Mouse (Mus musculus): ENCODE results near the gene Pstk. TPM values are rescaled to one million over a fixed set of nuclear protein-coding genes. Genes with fewer than 3 reads are reported as not detected.
"Not testable (repeated sequence)": the region's sequence is repeated elsewhere in the genome, so short reads cannot be mapped to it uniquely, and the experiment has no call there.

The Pstk gene
- total RNA-seq (2021) (10 to 100 TPM; 21.3 to 26.2 TPM), polyA plus RNA-seq (2012; rRNA removed) (71.2 and 91.3 TPM in 2 replicates)
- long read RNA-seq, full-length matches to known transcripts, result 4 of 7 reads
- long read RNA-seq, partial matches to known transcripts, result 1 of 7 reads
- long read RNA-seq, other reads (novel, unspliced or antisense), result 2 of 7 reads

DNA sequence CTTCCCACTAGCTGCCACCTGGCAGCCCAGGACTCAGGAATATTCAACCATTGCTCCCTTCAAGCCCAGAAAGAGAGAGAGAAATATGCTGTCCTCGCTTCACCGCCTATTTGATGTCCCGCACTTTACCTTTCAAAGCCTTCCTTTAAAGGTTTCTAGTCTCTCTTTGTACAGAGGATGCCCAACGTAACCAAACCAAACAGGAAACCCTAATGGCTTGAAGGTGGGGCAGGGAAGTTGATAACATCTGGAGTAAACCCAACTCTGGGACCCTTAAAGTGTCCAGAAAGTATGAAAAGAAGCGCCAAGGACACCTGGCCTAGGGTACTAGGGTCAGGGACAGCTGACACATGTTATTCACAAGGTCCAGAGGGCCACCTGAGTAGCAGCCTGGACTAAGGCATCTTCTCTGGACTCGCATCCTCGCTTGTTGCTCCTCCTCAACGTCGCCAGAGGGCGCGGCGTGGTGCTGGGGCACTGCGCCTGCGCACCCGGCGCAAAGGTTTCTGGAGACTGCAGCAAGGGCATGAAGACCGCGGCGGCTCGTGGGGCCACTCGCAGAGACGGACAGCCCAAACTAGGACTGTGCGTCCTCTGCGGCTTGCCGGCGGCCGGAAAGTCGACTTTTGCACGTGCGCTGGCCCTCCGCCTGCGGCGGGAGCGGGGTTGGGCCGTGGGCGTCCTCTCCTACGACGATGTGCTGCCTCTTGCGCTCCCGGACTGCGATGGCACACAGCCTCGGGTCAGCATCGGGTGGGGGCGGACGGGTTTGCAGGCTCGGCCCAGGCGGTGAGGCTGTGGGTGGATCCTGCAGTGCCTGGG lies at the start of gene Pstk:
Gene Pstk (plus strand): TSS at position 494 of the 822 bp plus-strand sequence.
- DNase-seq, result peak; percentile 94

DNA sequence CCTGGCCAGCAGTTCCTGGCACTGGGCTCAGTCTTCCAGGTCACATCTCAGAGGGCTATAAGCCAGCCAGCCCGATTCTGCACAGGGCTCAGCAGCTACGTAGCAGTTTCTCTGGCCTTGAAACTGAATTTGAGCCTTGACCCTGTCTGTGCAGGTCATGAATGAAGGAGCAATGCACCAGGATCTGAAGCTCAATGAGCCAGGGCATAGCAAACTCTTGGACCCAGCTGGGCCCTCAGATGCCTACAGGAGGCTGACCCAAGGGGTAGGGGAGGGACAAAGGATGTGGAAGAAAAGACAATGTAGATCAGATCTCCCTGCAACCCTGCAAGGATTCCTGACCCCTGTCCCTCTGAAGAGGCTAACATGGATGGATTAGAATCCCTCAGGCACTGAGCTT lies 48.7 kb upstream of the Pstk start, which contains the start of gene Cuzd1:
Gene Cuzd1 (minus strand): TSS at position 101 of the 400 bp plus-strand sequence.
- peak; percentile 5 for DNase-seq

DNA sequence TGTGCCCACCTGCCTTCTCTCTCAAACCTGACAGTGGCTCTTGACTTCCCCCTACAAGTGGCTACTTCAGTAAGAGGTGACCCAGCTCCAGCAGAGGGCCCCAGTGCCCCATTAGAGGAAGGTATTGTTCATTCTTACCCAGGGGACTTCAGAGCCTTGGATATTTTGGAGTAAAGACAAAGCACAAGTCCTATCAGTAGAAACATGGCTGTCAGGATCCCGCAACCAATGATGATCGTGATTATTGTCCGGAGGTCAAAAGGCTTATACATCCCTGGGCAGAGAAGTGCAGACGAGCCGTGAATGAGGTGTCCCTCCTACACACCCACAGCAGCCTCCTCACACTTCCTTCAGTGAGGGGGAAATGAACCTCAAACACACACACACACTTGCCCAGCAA lies 43.9 kb upstream of the Pstk start:
- DNase-seq, result no peak

DNA sequence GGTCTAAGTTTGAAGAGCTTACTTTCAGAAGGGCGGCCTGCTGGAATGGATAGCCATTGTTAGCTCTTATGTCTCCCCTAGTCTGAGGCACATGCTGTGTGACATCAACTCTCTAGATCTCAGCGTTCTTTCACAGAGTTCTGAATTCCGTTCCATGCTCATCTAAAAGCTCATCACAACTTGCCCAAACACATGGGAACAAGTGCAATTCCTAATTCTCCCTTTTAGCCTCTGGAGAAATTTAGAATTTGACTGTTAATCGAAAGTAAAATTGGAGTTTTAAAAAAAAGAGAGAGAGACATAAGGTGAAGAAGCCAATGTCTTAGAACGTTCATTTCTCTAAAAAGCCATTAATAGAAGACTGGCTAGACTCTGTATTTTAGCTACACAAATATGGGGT lies 41.5 kb upstream of the Pstk start, which contains the start of gene Fam24b:
Gene Fam24b (minus strand): TSS at position 101 of the 400 bp plus-strand sequence.
- no peak for DNase-seq

DNA sequence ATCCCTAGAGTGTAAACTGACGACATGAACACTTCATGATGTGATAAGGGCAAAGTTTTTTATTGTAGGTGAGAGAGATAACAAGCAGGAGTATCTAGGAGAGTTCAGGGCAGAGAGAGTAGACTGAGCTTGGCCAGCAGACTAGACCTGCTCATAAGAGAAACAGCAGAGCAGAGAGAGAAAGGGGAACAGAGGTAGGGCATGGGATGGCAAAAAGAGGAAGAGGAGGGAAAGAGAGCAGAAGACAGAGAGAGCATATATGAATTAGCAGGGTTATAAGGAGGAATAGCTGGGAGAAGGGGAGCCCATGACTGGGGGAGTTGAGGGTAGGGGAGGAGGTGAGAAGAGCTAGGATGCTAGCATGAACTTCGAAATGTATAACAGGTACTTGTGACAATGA lies 39.3 kb upstream of the Pstk start:
- no peak for DNase-seq

DNA sequence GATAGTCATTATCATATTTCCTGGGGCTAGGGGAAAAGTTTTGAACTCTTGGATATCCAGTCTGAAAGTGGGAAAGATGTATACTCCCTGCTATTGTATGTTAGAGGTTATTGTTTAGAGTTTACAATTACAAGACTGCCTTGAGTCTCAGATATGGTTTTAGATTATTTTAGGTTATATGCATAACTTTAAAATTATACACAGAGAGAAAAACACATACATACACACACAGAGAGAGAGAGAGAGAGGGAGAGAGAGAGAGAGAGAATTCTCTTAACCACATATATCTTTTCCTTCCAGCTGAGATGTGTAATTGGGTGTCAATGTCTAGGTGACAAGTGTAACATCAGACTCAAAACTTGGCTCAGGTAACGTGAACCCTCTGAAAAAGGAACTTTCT lies 37.4 kb upstream of the Pstk start, which contains the start of gene Fam24a:
Gene Fam24a (plus strand): TSS at position 301 of the 400 bp plus-strand sequence.
- DNase-seq, result no peak

DNA sequence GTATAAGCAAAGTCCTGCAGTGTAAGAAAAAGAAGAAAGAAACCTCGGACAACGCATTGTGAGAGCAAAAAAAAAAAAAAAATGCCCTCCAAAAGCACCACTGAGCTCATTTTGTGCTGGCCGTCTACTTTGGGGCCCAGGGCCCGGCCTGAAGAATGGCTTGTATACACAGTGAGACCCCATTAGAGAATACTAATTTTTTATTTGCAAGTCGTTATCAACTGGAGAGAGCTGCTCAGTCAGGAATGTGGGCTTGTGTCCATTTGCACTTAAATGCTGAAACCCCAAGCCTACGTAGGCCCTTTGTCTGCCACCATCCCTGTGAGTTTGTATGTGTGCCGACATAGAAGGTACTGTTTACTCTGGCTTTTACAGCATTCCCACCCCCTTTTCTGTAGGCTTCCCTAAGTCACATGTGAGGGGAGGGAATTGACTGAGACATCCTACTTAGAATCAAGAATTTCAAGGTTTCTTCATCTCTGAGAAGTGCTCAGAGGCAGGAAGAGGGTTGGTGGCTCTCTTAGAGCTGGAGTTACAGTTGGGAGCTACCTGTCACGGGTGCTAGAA lies 33.4 kb upstream of the Pstk start:
- no peak for DNase-seq

DNA sequence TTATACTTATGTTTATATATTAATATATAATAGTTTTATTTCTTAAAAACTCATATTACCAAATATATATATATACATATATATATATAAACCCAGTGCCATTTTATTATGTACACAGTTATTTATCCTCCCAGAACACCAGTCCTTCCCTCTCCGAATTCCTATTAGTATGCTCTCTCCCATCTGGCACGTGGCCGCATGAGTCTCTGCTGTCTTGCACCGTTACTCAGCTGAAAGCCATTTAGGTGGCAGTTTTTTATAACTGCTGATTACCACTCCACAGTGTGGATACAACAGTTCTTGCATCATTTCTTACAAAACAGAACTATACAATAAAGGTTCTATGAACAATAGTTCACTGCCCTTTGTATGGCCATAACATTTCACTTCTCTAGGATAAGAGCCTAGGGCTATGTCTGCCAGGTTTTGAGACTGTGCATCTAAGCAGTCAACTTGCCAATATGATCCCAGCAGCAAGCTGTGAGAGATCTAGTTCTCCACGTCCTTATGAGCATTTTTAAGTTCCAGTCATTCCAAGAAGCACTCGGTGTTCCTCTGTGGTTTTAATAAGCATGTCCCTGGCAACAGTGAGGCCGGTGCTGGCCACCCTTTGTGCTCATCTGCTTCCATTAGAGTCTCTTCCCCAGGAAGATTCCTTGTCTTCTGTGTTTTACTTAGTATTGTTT lies 24.9 kb upstream of the Pstk start:
- DNase-seq, result no peak

DNA sequence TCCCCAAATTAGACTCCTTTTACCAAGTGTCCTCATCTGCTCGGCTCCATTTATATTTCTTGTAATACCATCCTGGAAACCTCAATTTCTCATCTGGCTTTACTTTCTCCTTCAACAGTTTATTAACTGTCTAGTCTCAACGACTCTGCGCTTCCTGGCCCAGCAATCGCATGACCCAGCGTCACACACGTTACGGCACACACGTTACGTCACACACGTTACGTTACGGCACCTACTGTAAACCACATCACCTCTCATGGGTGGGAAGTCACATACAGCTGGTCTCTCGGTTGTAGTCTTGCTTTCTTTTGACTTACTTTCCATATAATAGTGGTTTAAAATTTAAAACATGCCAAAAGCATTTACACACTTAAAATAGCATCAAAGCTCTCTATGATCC lies 14.8 kb upstream of the Pstk start:
- DNase-seq, result no peak

DNA sequence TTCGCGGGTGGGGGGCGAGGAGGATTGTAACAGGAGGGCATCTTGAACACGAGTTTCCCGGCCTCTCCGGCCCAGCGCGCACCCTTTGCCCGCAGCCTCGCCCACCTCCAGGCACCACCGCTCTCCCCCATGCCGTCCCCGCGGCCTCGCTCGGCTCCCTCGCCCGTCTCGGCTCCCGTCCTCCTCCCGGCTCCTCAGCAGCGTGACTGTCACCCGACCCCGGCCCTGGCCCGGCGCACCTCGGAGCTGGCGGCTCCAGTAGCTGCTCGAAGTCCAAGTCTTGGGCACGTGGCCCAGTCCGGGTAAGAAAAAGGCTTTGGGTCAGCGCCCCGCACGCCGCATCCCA lies 8.7 kb upstream of the Pstk start:
- DNase-seq, result no peak

DNA sequence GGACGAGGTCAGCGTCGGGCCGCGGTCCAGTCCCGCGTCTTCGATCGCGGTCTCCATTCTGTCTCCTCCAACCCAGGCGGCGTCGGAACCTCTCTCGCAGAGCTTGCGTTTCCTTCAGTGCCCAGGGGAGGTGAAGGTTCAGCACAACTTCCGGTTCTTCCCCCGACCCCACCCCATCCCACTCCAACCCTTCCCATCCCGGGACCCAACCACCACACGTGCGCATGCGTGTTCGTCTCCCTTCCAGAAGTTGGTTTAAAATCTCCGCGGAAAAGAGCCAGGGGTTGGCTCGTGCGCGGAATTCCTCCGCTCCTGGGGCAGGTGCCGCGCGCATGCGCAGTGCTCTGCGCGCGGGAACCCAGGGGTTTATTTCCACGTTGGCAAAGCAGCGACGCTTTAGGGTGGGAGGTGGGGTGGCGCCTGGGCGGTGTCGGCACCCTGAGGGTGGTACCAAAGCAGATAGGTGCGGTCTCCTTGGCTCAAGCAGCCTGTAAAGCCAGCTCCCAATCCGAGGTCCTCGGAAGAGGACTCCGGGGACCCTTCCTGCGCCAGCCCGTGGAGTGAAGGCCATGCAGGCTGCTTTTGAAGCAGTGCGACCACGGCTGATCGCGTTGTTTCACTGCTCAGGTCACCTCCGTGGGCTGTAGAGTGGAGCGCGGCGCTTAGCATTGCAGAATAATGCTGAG lies 8.2 kb upstream of the Pstk start, which contains the start of gene 2310057M21Rik:
Gene 2310057M21Rik (minus strand): TSS at position 145 of the 686 bp plus-strand sequence.
- DNase-seq, result peak; percentile 96

DNA sequence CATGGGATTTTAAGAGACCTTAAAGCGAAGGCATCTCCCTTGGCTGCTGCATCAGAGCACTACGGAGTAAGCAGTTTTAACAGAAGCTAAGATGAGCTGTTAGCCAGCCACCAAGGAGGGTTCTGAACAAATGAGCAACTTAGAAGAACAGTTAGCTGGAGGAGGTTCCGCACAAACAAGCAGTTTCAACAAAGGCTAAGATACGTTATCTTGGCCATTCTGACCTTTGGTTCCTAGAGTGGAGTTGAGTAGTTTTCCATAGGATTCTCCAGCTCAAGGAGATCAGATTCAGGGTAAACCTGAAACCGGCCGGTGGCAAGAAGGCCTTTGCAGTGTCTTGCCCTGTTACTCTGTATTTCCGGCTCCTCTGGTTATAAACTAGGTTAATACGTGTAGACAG lies 6.8 kb upstream of the Pstk start:
- DNase-seq, result no peak

DNA sequence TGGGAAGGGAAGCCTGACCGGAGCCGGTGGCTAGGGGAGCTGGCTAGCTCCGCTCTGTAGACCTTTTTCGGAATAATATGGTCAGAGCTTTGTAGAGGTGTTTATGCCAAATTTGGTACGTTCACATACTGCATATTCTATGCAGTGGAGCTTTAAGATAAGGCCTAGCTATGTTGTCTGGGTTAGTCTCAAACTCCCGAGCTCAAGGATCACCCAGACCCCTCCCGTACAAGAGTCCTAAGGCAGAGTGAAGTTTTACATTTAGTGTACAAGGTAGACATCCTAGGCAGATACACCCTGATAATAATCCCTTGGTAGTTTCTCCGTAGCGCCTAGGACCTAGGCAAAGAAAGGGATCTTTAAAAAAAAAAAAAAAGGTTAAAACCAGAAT lies 524 bp downstream of the Pstk start:
- no peak for DNase-seq

DNA sequence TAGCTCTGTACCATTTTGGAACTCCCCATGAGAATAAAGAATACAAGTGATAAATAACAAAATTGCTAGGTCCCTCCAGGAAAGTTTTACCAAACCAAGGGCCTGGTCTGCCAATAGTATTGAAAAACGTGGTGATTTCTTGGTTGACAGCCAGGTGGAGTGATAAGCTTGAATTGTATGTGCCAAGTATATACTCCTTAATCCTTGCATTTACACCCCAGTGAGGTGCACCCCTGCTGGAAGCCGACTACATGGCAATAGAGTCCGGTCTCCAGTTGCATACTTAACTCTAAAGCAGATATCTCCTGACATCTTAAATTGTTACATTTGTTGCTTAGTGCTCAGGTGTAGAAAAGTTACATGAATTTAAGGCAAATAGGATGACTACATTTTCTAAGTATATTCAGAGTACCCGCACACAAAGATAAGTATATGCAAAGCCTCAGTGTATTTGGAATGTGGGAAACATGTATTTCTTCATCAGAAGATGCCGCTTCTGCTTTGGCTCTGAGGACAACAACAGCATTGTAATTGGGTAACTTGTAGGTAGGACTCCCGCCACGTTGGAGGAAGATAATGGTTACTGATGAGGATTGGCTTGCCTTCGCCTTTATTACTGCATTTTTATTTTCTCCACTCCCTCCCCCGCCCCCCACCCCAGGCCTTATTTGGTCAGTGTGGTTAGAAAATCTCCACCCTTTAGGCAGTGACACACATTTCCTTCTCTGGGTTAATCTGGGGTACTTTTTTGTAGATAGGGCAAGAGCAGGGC lies 1.1 kb downstream of the Pstk start:
- no peak for DNase-seq

DNA sequence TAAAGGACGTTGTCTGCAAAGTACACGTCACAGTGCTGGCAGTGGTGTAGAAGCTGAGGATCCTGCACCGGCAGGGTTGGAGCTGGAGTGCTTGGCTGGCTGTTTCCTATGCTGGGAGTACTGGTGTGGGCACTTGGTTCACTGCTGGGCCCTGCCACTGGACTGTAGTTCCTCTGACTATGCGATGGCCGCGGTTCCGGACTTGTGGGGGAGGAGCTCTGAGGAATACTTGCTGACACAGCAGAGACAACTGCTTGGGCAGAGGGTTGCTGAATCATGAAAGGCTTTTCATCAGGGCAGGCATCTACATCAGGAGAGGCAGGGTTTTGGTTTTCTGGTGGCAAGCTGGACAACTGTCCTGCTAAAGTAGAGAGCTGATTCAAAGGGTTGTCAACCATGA lies 20.8 kb downstream of the Pstk start:
- not testable (repeated sequence) for DNase-seq

DNA sequence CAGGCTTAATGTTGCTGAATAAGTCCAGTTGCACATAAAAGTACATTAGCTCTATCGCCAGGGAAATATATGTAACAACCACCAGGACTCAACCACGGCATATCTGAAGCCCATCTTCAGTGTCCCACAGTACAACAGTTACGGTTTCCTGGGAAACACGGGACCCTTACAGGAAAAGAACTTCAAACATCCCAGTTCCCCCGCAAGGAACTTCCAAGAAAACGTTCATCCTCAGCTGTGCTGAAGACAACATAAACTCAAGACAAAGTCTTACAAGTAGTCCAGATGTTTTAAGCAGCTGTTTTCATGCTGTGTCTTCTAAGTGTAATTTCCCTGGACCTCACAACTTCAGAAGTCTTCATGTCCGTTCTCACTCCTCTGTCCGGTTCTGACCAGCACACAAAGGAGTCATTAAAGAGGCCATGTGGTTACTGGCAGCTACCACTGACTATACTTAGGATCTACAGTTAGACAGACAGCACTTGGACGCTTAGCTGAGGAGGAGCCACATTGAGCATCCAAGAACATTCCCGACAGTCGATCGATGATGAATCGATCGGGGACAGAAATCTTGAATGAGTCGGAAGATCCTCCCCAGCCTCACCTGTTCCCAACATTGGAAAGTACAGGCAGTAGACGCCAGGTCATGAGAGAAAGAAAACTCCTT lies 38.5 kb downstream of the Pstk start:
- no peak for DNase-seq

DNA sequence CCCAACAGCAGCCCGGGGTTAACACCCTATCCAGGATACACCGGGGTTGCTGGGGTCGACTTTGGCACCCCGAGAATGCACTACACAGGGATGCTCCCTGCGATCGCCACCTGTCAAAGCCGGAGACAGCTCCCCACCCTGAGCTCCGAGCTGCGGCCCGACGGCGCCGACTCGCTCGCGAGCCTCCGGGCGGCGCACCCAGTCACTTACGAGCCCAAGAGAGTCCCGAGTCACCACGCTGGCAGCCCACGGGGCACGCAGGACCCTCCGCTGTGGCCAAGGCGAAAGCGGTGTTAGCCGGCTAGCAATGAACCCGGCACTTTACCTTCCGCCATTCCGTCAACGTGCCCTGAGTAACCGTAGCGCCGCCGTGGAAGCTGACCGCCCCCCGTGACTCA lies 39.0 kb downstream of the Pstk start:
- DNase-seq, result no peak

DNA sequence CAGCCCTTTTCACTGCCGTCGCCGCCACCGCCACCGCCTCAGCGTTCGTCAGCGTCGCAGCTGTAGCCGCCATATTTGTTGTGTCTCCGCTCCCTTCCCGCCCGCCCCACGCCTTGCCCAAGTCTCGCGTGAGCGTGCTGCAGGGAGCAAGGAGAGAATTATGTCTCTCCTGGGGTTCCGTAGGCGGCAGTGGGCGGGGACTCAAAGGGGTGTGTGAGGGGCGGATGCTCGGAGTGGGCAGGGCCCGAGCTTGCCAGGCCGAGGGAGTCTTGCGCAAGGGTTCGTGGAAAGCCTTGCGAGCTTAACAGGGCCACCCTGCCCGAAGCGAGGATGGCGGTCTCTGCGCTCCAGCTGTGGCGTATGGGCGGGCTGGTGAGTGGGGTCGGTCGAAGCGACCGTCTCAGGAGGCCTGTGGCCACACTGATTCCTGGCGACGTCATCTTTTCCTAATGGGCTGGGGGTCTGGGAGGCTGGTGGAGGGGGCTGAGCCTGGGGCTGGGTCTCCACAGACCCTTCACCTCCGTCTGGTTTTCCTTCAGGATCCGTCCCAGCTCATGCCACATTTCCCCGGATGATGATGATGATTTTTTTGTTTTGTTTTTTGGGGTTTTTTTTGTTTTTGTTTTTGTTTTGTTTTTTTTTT lies 39.6 kb downstream of the Pstk start, which contains the start of the genes Ikzf5 and Acadsb:
Gene Ikzf5 (minus strand): TSS at position 106 of the 643 bp plus-strand sequence.
Gene Acadsb (plus strand): TSS at position 186 of the 643 bp plus-strand sequence.
- DNase-seq, result peak; percentile 100

DNA sequence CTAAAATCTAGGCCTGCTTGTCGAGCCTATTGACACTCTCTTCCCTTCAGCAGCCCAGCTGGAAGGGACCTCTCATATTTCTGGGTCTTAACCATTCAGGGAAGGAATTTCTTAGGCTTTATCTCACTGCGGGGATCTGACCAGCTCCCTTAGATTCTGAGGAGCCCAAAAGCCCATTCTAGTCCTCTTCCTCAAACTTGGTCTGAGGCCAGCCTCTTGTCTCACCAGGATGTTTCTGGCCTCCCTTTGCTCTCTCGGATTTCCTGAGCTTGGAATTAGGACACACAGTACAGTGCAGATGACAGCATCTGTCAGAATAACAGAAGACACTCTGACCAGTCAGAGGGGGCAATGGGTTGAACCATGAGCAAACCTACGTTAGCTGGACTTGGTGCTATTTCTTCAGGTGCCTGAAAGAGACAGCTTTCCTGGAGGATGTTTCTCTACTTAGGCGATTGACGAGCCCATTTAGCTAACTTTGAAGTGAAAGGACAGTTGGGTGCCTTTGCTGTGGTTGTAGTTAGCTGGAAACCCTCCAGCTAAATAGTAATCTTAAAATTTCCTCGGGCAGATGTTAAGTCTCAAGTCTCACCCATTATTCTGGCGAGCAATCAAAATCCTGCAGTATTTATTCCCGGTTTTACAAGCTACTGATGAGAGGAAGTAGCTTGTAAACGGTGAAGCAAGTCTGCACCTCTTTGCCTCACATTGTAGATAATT lies 40.4 kb downstream of the Pstk start:
- DNase-seq, result peak; percentile 51
